Mouse (Mus musculus) gonadal fat pad, adult 2 months (tissue): ENCODE results near the gene Fam216a. TPM values are rescaled to one million over a fixed set of nuclear protein-coding genes. Genes with fewer than 3 reads are reported as not detected.
A peak's percentile ranks its signal among the peaks of the same experiment; 100 is the strongest.
"Not testable (repeated sequence)": the region's sequence is repeated elsewhere in the genome, so short reads cannot be mapped to it uniquely, and the experiment has no call there.

ENCODE experiments used
- DNase-seq: peaks from one replicate; pipeline ENCODE4 v3.0.0-alpha.2; 2012; ENCODE audit warnings: low read depth
- polyA plus RNA-seq: library from polyadenylated mRNA; depleted of rRNA; stranded (reverse); fragments of >200 nt; gene quantifications from 2 replicates; pipeline ENCODE4 v1.2.3, GENCODE M21; 2012; rRNA removed

Fam216a gene
- polyA plus RNA-seq, 1 experiment: 28.9 TPM

DNA sequence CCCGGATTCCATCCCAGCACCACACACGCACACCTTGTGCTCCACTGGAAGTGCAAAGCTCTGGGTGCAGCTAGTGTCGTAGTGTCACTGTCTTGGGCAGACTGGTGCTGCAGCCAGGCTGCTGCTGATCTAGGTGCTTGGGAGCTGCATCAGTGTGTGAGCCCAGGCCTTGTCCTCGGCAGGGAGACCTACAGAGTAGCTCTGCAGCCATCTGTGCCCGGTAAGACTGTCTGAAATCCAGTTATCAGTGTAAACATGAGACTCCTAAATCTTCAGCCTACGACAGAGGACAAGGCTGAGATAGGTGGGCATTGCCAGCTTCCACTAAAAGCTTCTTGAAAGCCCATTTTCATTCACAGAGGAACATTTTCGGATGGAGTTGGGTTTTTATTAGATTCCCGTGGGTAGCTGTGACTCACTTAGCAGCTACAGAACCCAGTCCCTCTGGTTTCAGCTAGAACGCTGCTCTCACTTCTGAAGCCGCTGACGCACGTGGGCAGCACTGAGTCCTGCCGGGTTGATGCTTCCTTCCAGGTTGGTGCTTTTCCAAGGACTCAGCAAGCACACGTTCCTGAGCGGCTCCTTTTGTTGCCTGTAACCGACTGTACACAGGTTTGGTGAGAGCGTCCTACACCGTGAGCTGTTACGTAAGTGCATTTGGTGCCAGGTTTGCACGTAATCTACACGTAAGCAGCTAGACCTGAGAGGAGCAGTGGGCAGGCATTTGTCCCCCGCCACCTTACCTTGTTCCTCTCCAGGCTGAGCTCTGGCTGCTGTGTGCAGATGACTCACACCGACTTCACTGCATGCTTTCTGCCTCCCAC is 47.3 kb downstream of the Fam216a start:
- DNase-seq: peak; percentile 58

DNA sequence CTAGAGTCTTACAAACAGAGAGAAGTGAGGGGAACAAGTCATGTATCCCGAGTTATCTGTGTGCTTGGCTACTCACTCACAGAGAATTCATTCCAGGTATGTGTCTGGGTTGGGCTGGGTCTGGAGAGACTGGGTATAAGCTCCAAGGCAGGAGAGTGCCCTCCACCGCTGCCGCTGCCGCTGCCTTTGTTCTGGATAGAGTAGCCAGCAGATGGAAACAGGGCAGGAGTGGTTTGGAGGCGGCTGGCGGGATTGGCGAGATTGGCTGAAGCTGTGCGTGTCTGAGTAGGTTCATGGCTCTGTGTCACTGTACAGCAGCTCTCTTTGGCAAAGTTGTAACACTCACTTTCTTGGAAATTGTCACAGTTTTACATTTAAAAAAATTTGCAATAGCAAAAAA is 48.6 kb downstream of the Fam216a start:
- no peak for DNase-seq

DNA sequence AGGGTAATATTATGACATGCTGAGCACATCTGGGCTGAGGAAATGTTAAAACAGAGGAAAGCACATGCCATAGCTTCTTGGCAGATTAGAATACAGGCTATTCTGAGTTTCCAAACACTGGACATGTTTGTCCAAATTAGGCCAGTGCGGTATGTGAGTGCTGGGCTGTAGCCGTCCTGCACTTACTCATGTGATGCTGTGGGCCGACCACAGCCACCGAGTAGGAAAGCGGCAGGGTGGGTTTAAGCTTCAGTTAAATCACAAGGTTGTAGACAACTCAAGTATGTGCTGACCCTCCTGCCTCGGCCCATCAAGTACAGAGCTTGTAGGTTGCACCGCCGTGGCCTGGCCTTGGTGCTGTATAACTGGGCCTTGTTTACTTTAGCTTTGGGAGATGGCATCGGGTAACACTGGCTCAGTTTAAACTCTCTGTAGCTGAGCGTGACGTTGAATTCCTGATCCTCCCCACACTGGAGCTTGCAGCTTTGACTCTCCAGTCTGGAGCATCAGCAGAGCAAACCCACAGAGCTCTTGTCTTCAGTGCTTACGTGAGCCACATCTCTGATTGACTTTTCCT is 51.9 kb downstream of the Fam216a start:
- no peak for DNase-seq

DNA sequence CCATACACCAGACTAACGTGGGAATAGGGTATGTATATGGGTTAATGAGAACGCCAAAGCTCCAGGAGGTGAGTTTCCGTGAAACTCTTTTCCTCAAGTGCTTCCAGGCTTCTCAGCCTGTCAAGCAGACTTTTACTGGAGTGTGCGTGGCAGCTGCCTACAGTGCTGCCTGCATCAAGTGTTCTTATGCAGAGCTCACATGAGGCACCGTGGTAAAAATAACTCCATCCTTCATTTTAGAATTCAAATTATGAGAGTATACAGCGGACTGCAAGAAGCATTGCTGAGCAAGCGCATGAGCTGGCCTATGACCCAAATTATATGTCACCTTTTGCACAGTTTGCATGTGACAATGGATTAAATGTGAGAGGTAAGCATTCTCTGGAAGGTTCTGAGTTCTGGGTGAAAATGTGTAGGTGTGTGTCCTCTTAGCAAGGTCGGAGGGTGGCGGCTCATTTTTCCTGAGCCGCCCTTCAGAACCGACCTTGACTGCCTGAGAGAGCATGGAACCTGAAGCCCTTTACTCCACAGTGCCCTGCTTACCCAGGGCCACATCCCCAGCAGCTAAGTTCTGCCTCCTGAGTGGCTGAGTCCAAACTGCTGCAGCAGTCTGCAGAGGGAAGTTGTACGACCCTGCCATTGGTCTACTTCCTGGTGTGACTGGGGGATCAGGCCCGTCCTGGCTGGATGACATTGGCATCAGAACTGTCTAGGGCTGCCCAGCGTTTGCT is 52.5 kb downstream of the Fam216a start:
- no peak for DNase-seq

DNA sequence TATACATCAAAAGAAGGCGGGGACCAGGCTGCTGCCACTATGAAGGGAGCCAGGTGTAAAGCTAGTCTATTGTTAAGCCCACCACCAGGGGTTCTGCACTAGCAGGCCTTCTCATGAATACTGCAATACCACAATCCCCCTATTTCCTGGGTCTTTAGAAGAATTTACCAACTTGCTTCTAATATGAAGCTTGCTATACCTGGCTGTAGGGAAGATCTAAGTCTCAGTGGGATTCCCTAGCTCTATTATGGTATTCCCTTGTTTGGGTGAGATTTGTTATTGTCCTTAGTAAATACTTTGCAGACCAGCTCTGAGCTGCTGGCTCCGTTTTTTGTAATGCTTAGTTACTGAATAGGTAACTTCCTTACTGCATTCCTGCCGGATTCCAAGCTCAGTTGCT is 53.2 kb downstream of the Fam216a start:
- not testable (repeated sequence) for DNase-seq

DNA sequence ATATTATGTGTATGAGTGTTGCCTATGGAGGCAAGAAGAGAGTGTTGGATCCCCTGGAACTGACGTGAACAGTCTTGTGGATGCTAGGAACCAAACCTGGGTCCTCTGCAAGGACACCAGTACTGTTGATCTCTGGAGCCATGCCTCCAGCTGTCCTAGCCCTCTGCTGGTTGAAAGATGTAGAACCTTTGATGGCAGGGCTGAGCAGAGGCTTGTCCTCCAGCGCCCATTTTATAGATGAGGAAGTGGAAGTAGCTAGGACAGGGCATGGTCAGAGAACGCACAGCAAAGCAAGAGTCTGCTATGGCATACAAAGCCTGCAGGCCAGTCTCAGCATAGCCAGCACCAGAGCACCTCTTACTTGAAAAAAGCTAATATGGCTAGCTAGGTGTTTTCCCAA is 54.1 kb downstream of the Fam216a start:
- DNase-seq: no peak

DNA sequence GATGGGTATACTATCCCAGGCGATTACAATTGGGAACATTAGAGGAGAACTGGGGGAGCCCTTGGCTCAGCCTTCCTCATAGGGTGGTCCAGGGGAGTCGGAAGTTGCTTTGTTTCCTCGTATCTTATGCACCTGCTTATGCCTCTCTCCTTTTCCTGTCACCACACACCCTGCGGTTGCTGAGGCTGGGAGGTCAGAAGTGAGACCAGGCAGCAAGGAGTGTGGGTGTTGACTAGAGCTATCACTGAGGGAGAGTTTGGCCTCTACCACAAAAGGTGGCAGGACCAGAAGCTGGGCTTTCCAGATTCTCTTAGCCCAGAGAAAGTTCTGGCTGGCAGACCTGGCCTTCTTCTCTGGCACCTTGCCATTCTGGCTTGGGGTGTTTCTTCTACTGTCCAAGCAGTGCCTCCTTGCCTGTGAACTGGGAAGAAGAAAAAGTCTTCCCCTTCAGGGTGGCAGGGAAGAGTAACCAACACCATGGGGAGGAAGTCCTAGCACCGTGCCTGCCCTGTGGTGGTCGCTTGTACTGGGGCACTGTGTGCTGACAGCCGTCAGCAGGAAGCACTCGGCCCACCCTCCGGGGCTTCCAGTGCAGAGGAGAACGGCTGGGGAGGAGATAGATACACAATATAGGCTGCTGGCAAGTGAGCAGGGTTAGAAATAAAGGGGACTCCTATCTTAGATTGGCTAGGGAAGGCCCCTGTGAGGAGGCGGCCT is 54.7 kb downstream of the Fam216a start:
- no peak for DNase-seq

DNA sequence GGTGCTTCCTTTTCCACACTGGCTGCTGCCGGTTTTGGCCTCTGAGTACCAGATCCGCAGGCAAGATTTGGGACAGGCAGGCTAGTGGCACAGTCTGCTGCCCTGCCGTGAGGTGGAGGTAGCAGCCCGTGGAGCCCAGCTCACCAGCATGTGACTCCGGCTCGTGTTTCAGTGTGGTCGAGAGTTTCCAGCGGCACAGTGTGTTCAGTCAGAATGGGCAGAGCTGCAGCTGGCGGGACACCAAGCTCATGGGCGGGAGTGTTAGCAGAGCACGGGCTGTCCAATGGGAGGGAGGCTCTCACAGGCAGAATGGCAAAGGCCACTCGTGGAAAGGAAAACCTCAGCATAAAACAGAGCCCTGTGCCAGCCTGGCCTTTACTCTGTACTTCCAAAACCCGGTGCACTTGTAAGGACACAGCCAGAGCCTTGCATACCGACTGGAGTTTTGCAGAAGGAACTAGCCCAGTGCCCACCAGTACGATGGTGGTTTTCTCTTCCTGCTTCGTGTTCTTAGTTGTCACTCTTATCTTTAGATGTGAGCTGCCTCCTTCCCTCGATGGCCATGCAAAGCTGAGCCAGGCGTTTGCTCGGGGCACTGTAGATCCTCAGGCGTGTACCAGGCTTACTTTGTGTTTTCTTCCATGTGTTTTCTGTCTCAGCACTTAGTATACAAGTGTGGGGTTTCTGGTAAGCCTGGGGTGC is 57.0 kb downstream of the Fam216a start:
- DNase-seq: no peak

Other genes starting within 250 kb of the Fam216a start
- 0.41 and 0.69 TPM in 2 replicates for gene Ccdc63, start 231.5 kb downstream of the Fam216a start, polyA plus RNA-seq
- 97.8 and 104 TPM in 2 replicates for gene Ppp1cc, start 214.1 kb downstream of the Fam216a start, polyA plus RNA-seq
- 20.6 and 38.3 TPM in 2 replicates for gene Hvcn1, start 165.6 kb downstream of the Fam216a start, polyA plus RNA-seq
- 44.4 and 46.7 TPM in 2 replicates for gene Tctn1, start 107.9 kb downstream of the Fam216a start, polyA plus RNA-seq
- 20.0 and 20.4 TPM in 2 replicates for gene Pptc7, start 88.0 kb downstream of the Fam216a start, polyA plus RNA-seq
- 12.3 and 12.7 TPM in 2 replicates for gene Rad9b, start 18.1 kb downstream of the Fam216a start, polyA plus RNA-seq
- gene Vps29, start 18.0 kb downstream of the Fam216a start, polyA plus RNA-seq: 100 and 102 TPM in 2 replicates
- 27.8 and 28.2 TPM in 2 replicates for gene Gpn3, start 488 bp downstream of the Fam216a start, polyA plus RNA-seq
- 188 and 195 TPM in 2 replicates for gene Arpc3, start 19.5 kb upstream of the Fam216a start, polyA plus RNA-seq
- gene Anapc7, start 49.3 kb upstream of the Fam216a start, polyA plus RNA-seq: 26.3 and 29.8 TPM in 2 replicates
- 97.9 and 146 TPM in 2 replicates for gene Atp2a2, start 129.9 kb upstream of the Fam216a start, polyA plus RNA-seq
- gene Ift81, start 242.2 kb upstream of the Fam216a start, polyA plus RNA-seq: 3.8 and 5.1 TPM in 2 replicates